Mouse (Mus musculus): ENCODE results near the gene Plpp3.

The Plpp3 gene

GRCm38 (mm10) chr4:105157276-105158168 lies at the start of gene Plpp3:
TSS of gene Plpp3 (plus strand) at chr4:105157347.
- DNase-seq (ENCODE audit: low read depth), result peak; percentile 97

GRCm38 (mm10) chr4:105107943-105108640 lies 49.1 kb upstream of the Plpp3 start:
- no peak for DNase-seq (ENCODE audit: low read depth)

GRCm38 (mm10) chr4:105108641-105109198 lies 48.4 kb upstream of the Plpp3 start:
- no peak for DNase-seq (ENCODE audit: low read depth)

- DNase-seq (ENCODE audit: low read depth), result peak; percentile 42
These were observed 47.8 kb upstream of the Plpp3 start, which contains the start of gene Prkaa2 for GRCm38 (mm10) chr4:105109199-105109989. TSS of gene Prkaa2 (minus strand) at chr4:105109890.

- no peak for DNase-seq (ENCODE audit: low read depth)
These were observed 47.0 kb upstream of the Plpp3 start for GRCm38 (mm10) chr4:105109990-105110683.

- DNase-seq (ENCODE audit: low read depth), result no peak
These were observed 46.5 kb upstream of the Plpp3 start for GRCm38 (mm10) chr4:105110684-105111035.

- DNase-seq (ENCODE audit: low read depth), result no peak
These were observed 45.4 kb upstream of the Plpp3 start for GRCm38 (mm10) chr4:105111770-105112169.

GRCm38 (mm10) chr4:105113042-105113441 lies 44.1 kb upstream of the Plpp3 start:
- no peak for DNase-seq (ENCODE audit: low read depth)

- DNase-seq (ENCODE audit: low read depth), result no peak
These were observed 43.7 kb upstream of the Plpp3 start for GRCm38 (mm10) chr4:105113468-105113867.

GRCm38 (mm10) chr4:105121081-105121480 lies 36.1 kb upstream of the Plpp3 start:
- no peak for DNase-seq (ENCODE audit: low read depth)

GRCm38 (mm10) chr4:105122429-105122828 lies 34.7 kb upstream of the Plpp3 start:
- peak; percentile 70 for DNase-seq (ENCODE audit: low read depth)

GRCm38 (mm10) chr4:105129212-105129611 lies 27.9 kb upstream of the Plpp3 start:
- DNase-seq (ENCODE audit: low read depth), result no peak

GRCm38 (mm10) chr4:105131756-105132314 lies 25.3 kb upstream of the Plpp3 start:
- no peak for DNase-seq (ENCODE audit: low read depth)

GRCm38 (mm10) chr4:105133350-105134050 lies 23.6 kb upstream of the Plpp3 start:
- no peak for DNase-seq (ENCODE audit: low read depth)

- peak; percentile 18 for DNase-seq (ENCODE audit: low read depth)
These were observed 7.7 kb upstream of the Plpp3 start for GRCm38 (mm10) chr4:105149492-105149891.

GRCm38 (mm10) chr4:105151911-105152690 lies 5.0 kb upstream of the Plpp3 start:
- peak; percentile 92 for DNase-seq (ENCODE audit: low read depth)

- DNase-seq (ENCODE audit: low read depth), result no peak
These were observed 3.9 kb upstream of the Plpp3 start for GRCm38 (mm10) chr4:105153227-105153626.

GRCm38 (mm10) chr4:105156281-105156680 lies 866 bp upstream of the Plpp3 start:
- DNase-seq (ENCODE audit: low read depth), result no peak

- no peak for DNase-seq (ENCODE audit: low read depth)
These were observed 232 bp upstream of the Plpp3 start for GRCm38 (mm10) chr4:105156955-105157275.

- peak; percentile 76 for DNase-seq (ENCODE audit: low read depth)
These were observed 1.0 kb downstream of the Plpp3 start for GRCm38 (mm10) chr4:105158169-105158555.
